Mouse (Mus musculus): ENCODE measurements around the gene Hyal2.
A peak's percentile ranks its signal among the peaks of the same experiment; 100 is the strongest.
"Not testable (repeated sequence)": the region's sequence is repeated elsewhere in the genome, so short reads cannot be mapped to it uniquely, and the experiment has no call there.

Gene Hyal2

DNA sequence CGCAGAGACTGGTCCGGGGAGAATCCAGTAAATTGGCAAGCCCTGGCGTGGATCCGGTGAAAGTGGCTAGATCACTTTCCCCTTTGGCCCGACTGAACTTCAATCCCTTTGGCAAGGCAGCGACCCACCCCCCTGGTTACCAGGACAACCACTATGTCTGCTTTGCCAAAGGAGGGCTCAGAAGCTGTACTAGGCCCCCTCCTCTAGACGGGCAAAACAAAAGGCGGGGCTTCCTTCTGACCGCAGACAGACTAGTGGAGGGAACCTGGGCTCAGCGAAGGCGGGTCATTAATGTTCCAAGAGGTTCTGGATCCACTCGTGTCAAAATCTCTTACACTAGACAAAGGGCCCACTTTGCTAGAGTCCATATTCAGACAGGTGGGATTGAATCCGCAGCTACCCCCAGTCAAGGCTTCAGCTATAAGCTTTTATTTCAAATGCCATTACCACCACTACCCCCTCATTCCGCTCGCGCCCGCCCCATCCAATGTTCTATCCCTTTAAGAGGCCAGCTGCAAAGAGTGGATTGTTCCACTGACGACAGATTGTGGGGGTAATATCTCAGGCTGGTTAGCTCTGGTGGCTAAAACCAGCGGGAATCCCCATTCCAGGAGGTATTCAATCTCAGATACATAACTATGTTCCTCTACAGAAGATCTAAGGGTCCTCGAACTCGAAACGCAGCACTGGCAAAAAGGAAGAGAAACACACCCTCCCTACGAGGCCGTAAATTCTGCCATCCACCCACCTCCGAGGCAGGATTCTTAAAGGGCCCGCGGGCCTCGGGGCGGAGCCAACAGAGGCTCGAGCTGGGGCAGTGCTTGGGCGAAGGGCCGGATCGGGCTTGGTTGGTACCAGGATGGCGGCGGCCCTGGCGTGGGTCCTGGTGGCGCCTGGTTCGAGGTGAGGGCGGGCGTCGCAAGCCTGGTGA, 851 bp downstream of the Hyal2 start:
- peak in 1 of 2 experiments; percentile 64 for DNase-seq (ENCODE audit: low read depth in 1 of 2, low spot score in 2 of 2)

DNA sequence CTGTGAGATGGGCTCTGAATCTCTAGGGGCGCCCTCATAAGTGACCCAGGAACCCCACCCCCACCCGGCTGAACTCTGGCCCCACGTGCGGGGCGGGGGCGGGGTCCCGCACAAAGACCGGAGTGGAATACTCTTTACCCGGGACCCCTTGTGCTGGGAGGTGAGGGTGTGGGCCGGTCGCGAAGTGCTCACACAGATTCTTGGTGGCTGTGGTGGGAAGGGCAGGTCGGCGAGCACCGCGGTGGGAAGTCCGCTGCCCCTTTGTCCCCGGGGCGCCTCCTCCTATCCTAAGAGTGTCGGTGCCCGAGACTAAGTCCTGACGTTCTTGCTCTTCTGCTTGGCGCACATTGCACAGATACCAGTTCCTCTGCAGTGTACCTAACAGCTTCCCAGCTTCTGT, 1.5 kb downstream of the Hyal2 start:
- no peak for DNase-seq (ENCODE audit: low read depth in 1 of 2, low spot score in 2 of 2)

DNA sequence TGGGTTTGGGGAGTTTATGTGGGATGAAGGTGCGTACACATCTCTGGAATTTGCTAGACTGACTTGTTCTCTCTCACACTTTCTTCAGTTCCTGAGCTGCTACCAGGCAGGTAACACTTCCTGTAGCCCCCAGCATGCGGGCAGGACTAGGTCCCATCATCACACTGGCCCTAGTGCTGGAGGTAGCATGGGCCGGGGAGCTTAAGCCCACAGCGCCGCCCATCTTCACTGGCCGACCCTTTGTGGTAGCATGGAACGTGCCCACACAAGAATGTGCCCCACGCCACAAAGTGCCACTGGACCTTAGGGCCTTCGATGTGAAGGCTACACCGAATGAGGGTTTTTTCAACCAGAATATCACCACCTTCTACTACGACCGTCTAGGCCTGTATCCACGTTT, 2.3 kb downstream of the Hyal2 start:
- no peak for DNase-seq (ENCODE audit: low read depth in 1 of 2, low spot score in 2 of 2)

DNA sequence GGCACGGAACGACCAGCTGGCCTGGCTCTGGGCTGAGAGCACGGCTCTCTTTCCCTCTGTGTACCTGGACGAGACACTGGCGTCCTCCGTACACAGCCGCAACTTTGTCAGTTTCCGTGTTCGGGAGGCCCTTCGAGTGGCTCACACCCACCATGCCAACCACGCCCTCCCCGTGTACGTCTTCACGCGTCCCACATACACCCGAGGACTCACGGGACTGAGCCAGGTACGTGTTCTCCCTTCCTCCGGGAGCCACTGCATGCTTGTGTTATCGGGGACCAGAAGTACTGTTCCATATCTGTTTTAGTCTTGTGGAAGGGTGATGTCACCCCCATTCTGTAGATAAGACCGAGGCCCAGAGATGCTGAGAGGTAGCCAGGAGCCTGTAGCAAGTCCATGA, 3.1 kb downstream of the Hyal2 start:
- no peak for DNase-seq (ENCODE audit: low read depth in 1 of 2, low spot score in 2 of 2)

DNA sequence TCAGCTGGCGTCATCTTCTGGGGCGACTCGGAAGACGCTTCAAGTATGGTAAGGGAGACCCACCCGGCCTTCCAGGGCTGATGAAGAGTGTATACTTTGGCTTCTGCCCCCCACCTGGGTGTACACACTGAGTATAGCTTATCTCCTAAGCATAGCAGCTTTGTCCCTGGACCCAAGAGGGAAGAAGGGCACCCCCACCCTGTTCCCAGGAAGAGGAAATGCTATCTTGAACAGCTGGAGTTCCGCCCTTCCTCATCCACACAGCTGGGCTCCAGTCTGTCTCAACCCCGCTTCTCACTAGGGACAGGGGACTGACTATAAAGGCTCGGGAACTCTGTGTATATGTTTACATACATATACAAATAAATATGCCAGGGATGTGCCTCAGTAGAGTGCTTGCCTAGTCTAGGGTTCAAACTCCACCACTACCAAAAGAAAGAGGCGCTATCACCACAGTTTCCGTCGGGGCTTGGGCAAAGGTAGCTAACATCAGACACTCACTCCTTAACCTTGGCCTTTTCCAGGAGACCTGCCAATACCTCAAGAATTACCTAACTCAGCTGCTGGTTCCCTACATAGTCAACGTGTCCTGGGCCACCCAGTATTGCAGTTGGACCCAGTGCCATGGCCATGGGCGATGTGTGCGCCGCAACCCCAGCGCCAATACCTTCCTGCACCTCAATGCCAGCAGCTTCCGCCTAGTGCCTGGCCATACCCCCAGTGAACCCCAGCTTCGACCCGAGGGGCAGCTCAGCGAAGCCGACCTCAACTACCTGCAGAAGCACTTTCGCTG, 4.0 kb downstream of the Hyal2 start:
- no peak for DNase-seq (ENCODE audit: low read depth in 1 of 2, low spot score in 2 of 2)

DNA sequence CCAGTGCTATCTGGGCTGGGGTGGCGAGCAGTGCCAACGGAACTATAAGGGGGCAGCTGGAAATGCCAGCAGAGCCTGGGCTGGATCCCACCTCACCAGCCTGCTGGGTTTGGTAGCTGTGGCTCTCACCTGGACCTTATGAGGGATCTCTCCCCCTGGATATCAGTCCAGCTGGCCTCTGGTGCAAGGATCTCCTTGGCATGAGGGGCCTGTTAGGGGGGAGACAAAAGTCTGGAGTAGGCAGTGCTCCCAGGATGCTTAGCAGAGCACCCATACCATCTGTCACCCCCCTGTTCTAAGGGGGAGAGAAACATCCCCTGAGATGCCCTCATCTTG, 4.5 kb downstream of the Hyal2 start:
- DNase-seq (ENCODE audit: low read depth in 1 of 2, low spot score in 2 of 2) = no peak

DNA sequence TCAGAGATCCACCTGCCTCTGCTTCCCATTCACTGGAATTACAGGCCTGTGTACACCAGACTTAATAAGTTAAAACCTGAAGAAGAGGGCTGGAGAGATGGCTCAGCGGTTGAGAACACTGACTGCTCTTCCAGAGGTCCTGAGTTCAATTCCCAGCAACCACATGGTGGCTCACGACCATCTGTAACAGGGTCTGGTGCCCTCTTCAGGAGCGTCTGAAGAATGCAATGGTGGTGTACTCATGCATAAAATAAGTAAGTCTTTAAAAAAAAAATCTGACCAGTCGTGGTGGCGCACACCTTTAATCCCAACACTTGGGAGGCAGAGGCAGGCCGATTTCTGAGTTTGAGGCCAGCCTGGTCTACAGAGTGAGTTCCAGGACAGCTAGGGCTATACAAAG, 6.0 kb downstream of the Hyal2 start:
- DNase-seq (ENCODE audit: low read depth in 1 of 2, low spot score in 2 of 2) = not testable (repeated sequence)

DNA sequence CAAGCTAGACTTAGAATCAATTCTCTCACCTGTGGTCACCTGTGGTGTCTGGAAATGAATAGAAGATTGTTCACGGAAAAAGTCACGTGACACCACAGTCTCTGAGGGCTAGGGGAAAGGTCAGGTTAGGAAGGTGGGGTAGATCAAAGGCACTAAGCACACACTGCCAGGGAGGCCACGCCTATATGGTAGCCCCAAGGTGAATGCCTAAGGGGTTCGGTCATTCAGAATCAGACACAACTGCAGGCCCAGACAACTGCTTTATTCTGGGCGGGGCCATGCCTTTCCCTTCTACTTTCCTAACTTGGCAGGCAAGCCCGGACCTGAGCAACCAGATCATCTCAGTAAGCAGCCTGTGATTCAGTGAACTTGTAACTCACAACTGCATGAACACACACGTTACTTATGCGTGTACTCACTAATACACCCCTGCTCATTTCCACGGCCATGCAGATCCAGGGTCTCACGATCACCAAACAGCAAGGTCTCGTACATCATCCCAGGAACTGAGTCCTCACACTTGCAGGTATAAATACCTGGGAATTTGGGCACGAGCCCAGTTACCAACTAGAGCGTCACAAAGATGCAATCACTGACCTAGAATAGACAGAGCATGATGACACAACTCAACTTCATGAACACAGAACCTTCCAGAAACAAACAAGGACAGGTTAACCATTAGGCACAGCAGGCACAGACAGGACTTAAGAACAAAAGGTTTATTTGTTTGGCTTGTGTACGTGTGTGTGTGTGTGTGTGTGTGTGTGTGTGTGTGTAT, 8.0 kb downstream of the Hyal2 start:
- no peak for DNase-seq (ENCODE audit: low read depth in 1 of 2, low spot score in 2 of 2)

DNA sequence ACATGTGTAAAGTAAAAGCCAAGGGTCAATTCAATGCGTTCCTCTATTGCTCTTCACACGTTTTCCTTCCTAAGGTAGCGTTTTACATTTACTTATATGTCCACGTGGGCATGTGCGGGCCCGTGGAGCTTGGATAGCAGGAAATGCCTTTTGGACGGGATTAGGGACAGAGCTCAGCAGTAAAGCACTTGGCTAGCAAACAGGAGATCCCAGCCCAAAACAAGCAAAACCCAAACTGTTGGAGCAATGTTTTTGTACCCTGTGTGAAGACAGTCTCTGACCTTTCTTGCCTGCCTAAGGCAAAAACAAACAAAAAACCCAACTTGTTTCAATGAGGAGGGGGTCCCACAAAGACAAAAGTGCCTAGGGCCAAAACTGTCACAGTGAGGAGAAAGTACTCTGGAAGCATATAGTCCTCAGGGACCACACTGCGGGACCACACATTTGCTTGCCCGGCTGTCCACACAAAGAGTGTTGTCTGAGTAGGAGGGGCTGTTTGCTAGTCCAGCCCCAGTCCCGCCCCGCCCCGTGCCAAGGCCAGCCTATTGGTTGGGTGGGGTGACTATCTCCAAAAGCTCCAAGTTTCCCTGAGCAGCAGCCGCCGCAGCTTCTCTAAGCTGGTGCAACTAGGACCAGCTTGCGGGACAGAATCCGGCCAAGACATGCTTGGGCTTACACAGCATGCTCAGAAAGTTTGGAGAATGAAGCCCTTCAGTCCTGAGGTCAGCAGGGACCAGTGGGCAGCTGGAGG, 8.8 kb downstream of the Hyal2 start, which contains the start of gene Hyal1:
Gene Hyal1 (plus strand): TSS at position 571 of the 751 bp plus-strand sequence.
- no peak for DNase-seq (ENCODE audit: low read depth in 1 of 2, low spot score in 2 of 2)

DNA sequence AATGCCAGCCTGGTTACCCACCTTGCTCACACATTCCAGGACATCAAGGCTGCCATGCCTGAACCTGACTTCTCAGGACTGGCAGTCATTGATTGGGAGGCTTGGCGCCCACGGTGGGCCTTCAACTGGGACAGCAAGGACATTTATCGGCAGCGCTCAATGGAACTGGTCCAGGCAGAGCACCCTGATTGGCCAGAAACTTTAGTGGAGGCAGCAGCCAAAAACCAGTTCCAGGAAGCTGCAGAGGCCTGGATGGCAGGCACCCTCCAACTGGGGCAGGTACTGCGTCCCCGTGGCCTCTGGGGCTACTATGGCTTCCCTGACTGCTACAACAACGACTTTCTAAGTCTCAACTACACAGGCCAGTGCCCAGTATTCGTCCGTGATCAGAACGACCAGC, 10.1 kb downstream of the Hyal2 start:
- no peak for DNase-seq (ENCODE audit: low read depth in 1 of 2, low spot score in 2 of 2)

DNA sequence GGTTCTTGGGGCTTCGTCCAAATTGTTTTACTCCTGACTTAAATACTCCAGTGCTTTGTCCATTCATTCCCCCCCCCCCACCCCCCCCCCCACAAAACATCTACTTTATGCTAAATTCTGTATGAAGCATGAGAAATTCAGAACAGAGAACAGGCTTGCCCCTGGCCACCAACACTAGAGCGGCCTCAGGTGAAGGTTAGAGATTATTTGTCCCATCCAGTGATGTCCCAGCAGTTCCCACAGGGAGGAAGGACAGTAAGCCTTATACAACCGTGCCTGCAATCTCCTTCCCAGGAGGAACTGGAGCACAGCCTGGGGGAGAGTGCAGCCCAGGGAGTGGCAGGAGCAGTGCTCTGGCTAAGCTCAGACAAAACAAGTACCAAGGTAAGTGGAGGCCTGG, 10.8 kb downstream of the Hyal2 start, which contains the start of gene Naa80:
Gene Naa80 (plus strand): TSS at position 301 of the 400 bp plus-strand sequence.
- DNase-seq (ENCODE audit: low read depth in 1 of 2, low spot score in 2 of 2) = no peak

DNA sequence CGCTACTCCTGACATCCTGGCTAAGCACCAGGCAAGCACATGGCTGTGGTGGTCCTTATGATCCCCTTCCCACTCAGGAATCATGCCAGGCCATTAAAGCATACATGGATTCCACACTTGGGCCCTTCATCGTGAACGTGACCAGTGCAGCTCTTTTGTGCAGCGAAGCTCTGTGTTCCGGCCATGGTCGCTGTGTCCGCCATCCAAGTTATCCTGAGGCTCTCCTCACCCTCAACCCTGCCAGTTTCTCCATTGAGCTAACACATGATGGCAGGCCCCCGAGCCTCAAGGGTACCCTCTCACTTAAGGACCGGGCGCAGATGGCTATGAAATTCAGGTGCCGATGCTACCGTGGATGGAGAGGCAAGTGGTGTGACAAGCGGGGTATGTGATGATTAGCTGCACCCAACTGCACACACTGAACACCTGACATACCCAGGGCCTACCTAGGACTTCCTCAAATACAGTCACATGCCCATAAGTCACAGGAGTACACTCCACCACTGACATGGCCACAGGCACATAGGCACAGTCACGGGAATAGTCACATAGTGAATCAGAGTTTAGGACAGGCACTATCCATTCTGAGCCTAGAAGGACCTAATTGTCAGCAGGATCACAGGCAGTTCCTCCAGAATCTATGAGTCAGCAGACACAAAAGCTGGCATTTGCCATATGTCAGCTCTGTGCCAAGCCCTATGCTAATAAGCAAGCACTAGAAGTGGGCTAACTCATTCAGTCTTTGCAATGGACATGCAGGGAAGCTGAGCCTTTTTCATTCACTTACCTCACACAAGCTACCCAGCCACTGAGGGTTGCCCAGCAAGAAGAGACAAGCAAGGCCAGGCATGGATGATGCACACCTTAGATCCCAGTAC, 11.5 kb downstream of the Hyal2 start:
- DNase-seq (ENCODE audit: low read depth in 1 of 2, low spot score in 2 of 2) = no peak

DNA sequence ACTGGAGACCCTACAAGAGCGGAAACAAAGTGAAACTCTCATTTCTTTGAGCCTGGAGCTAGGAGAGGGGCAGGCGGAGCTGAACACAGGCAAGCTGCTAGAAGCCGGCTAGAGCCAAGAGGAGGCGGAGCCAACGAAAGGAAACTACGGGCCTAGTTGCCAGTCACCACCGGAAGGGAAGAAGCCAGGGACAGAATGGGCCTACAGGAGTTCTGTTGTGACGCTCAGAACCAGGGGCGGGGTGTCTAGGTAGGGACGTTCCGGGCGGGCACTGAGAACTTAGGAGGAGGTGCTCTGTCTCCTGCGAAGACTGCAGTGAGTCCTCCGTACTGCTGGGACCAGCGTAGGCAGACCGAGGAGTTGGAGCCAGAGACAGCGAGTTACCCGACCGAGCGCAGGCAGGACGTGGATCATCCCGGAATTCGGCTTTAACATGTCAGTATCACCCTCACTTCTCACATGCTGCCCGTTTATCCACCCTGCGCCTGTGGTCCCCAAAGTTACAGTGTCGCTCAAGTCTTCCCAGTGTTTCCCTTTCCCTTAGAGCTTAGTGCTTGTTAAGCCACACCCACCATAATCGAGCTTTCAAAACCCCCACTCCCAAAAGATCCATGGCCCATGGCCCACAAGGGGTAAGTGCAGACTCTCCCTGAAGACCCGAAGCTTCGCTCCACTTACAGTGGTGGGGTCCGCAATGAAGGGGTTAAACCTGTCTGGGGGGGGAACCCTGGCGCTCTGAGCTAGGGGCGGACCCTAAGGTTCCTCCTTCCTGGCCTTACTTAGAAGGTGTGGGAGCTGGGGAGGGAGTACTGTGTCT, 13.0 kb downstream of the Hyal2 start, which contains the start of gene Hyal3:
Gene Hyal3 (plus strand): TSS at position 318 of the 817 bp plus-strand sequence.
- DNase-seq (ENCODE audit: low read depth in 1 of 2, low spot score in 2 of 2) = peak in 1 of 2 experiments; percentile 67

DNA sequence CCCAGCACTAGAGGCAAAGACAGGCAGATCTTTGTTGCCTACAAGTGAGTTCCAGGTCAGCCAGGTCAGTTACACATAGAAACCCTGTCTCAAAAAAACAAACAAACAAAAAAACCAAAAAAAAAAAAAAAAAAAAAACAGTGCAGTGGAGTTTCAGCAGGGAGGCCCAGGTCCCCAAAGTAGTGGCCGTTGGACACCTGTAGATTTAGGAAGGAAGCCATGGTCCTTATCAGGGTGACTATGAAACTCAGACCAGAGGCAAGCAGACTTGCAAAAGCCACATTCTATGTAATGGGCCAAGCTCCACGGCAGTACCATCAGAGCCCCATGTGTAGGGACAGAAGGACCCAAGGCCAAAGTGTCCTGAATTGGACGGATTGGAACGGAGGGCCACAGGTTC, 13.8 kb downstream of the Hyal2 start:
- DNase-seq (ENCODE audit: low read depth in 1 of 2, low spot score in 2 of 2) = no peak

DNA sequence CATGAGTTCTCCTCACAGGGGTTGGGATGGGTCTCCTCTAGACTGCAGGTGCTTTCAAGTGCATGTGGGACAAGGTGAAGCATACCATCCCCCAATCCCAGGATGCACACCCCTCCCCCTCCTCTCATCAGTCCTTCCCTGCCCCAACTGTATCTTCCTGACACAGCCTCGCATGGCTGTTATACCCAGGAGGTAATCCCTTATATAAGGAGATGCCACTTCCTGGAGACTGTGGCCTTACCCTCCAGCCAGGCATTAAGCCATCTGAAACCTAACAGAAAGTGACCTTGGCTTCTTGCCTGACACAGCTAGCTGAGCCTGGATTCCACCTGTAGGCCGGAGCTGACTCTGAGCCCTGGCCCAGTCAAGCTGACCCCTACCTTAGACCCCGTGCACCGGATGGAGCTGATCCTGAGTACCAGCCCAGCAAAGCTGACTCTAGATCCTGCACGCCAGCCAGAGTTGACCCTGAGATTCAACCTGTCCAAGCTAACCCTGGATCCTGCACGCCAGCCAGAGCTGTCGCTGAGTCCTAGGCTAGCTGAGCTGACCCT, 14.8 kb downstream of the Hyal2 start:
- no peak for DNase-seq (ENCODE audit: low read depth in 1 of 2, low spot score in 2 of 2)

DNA sequence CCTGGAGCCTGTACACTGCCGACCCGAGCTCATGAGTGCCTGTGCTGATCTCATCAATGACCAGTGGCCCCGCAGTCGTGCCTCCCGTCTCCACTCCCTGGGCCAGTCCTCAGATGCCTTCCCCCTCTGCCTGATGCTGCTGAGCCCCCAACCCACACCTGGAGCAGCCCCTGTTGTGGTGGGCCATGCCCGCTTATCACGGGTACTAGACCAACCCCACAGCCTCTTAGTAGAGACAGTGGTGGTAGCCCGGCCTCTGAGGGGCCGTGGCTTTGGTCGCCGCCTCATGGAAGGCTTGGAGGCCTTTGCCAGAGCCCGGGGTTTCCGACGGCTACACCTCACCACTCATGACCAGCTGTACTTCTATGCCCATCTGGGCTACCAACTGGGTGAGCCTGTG, 15.4 kb downstream of the Hyal2 start:
- no peak for DNase-seq (ENCODE audit: low read depth in 1 of 2, low spot score in 2 of 2)

DNA sequence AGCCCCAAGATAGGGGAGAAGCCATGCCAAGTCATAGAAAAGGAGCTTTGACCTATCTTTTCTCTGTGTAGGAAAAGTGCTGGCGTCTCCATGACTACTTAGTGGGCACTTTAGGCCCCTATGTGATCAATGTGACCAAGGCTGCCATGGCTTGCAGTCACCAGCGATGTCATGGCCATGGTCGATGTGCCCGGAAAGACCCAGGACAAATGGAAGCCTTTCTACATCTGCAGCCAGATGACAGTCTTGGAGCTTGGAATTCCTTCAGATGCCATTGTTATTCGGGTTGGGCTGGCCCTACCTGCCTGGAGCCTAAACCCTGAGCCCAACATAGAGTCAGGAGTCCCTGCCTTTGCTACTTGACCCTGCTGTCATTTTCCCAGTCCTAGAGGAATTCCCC, 18.8 kb downstream of the Hyal2 start:
- DNase-seq (ENCODE audit: low read depth in 1 of 2, low spot score in 2 of 2) = no peak

Data from monocyte, adult 2 months (primary cell).